Mouse (Mus musculus) lung, adult 2 months (tissue): ENCODE results near the gene Morn4.

ENCODE experiments used
- CTCF ChIP-seq: fragments of 200-500 bp; IDR thresholded peaks from 2 replicates; pipeline ENCODE4 v1.5.1; 2011; ENCODE audit warnings: mild to moderate bottlenecking, low read length, control low read depth; ENCODE audit not compliant: insufficient read depth
- POLR2A ChIP-seq: fragments of 200-500 bp; IDR thresholded peaks from 2 replicates; pipeline ENCODE4 v1.6.1; 2011; ENCODE audit warnings: low read depth, mild to moderate bottlenecking, control low read depth, low read length, borderline replicate concordance; ENCODE audit errors: extremely low read depth

- TF ChIP-seq CTCF (no peak), POLR2A (no peak)
Measured at GRCm38 (mm10) chr19:42118596-42118995, 32.4 kb upstream of the Morn4 start.
